Mouse (Mus musculus) CH12.LX (cell line): ENCODE data around the gene Rprd1b. TPM values are rescaled to one million over a fixed set of nuclear protein-coding genes. Genes with fewer than 3 reads are reported as not detected.
A peak's percentile ranks its signal among the peaks of the same experiment; 100 is the strongest.

Experiments used
- DNase-seq: peaks from one replicate; pipeline ENCODE4 v3.0.0-alpha.2; 2013; ENCODE audit errors: extremely low read depth
- H3K27ac ChIP-seq: 2 replicates; pipeline ENCODE4 v1.5.1; 2012; ENCODE audit warnings: low read depth, mild to moderate bottlenecking, control low read depth, moderate library complexity; ENCODE audit not compliant: insufficient read depth
- H3K27me3 ChIP-seq: replicated peaks from 2 replicates; pipeline ENCODE3; 2012; ENCODE audit warnings: inconsistent platforms
- H3K36me3 ChIP-seq, 2 experiments: replicated peaks in 1 of 2; 2 replicates each; pipeline versions ENCODE3 to v1.6.1; 2012; ENCODE audit warnings: inconsistent platforms in 1 of 2, low read length in 1 of 2, mild to moderate bottlenecking in 1 of 2, mixed read lengths in 1 of 2, moderate library complexity in 1 of 2; ENCODE audit not compliant: control insufficient read depth in 1 of 2, insufficient read depth in 1 of 2
- H3K4me1 ChIP-seq, 2 experiments: 2 replicates each; pipeline ENCODE4 v1.6.1; 2012; ENCODE audit warnings: inconsistent platforms in 1 of 2, moderate library complexity in 1 of 2; ENCODE audit not compliant: insufficient read depth in 2 of 2, control insufficient read depth in 1 of 2
- H3K4me2 ChIP-seq: 2 replicates; pipeline ENCODE4 v1.6.1; 2012; ENCODE audit warnings: low read depth, mild to moderate bottlenecking, control low read depth; ENCODE audit not compliant: poor library complexity, insufficient read depth, severe bottlenecking
- H3K4me3 ChIP-seq, 3 experiments: fragments of 150-350 bp in 1 of 3; sonication (generic) in 1 of 3; replicated peaks in 1 of 3; 2 replicates each; pipeline versions ENCODE3 to v1.5.1; 2011 to 2012; ENCODE audit warnings: low read depth in 2 of 3, low read length in 2 of 3, mild to moderate bottlenecking in 2 of 3, moderate library complexity in 2 of 3, control low read depth in 1 of 3, improper control_type of control experiment in 1 of 3, inconsistent platforms in 1 of 3, mixed read lengths in 1 of 3; ENCODE audit not compliant: poor library complexity in 1 of 3
- H3K79me2 ChIP-seq: replicated peaks from 2 replicates; pipeline ENCODE4 v1.6.1; 2012; ENCODE audit warnings: mild to moderate bottlenecking, moderate library complexity; ENCODE audit not compliant: control insufficient read depth, poor library complexity, insufficient read depth, severe bottlenecking; ENCODE audit errors: extremely low read depth
- H3K9ac ChIP-seq: 2 replicates; pipeline ENCODE4 v1.6.1; 2012; ENCODE audit warnings: low read depth, mild to moderate bottlenecking, control low read depth, moderate library complexity; ENCODE audit not compliant: insufficient read depth
- H3K9me3 ChIP-seq: replicated peaks from 2 replicates; pipeline ENCODE3; 2012; ENCODE audit warnings: low read length, inconsistent platforms, mixed read lengths
- CHD2 ChIP-seq: IDR thresholded peaks from 2 replicates; pipeline ENCODE4 v1.6.1; 2011; ENCODE audit warnings: low read length, improper control_type of control experiment
- CTCF ChIP-seq, 2 experiments: IDR thresholded peaks in 1 of 2; conservative IDR thresholded peaks in 1 of 2; 2 replicates each; pipeline ENCODE4 v1.5.1; 2011 to 2012; ENCODE audit warnings: low read depth in 2 of 2, low read length in 2 of 2, improper control_type of control experiment in 1 of 2, inconsistent platforms in 1 of 2, mild to moderate bottlenecking in 1 of 2, moderate library complexity in 1 of 2
- ELF1 ChIP-seq: IDR thresholded peaks from 2 replicates; pipeline ENCODE4 v1.6.1; 2014; ENCODE audit warnings: low read depth, mild to moderate bottlenecking, inconsistent platforms, low read length, improper control_type of control experiment
- MAFK ChIP-seq: IDR thresholded peaks from 2 replicates; pipeline ENCODE4 v1.6.1; 2011; ENCODE audit warnings: low read length, improper control_type of control experiment; ENCODE audit not compliant: insufficient replicate concordance
- MAZ ChIP-seq: IDR thresholded peaks from 2 replicates; pipeline ENCODE4 v1.6.1; 2012; ENCODE audit warnings: low read depth, mild to moderate bottlenecking, inconsistent platforms, low read length, improper control_type of control experiment, moderate library complexity
- MXI1 ChIP-seq: IDR thresholded peaks from 2 replicates; pipeline ENCODE4 v1.6.1; 2011; ENCODE audit warnings: mild to moderate bottlenecking, low read depth, low read length, improper control_type of control experiment
- NRF1 ChIP-seq: IDR thresholded peaks from 2 replicates; pipeline ENCODE4 v1.6.1; 2014; ENCODE audit warnings: low read depth, mild to moderate bottlenecking, inconsistent platforms, low read length, improper control_type of control experiment, moderate library complexity
- RAD21 ChIP-seq: IDR thresholded peaks from 2 replicates; pipeline ENCODE4 v1.6.1; 2011; ENCODE audit warnings: low read depth, mild to moderate bottlenecking, low read length, improper control_type of control experiment, moderate library complexity
- RCOR1 ChIP-seq: conservative IDR thresholded peaks from 2 replicates; pipeline ENCODE4 v1.6.1; 2012; ENCODE audit warnings: low read depth, mild to moderate bottlenecking, inconsistent platforms, low read length, improper control_type of control experiment
- USF2 ChIP-seq: conservative IDR thresholded peaks from 2 replicates; pipeline ENCODE4 v1.6.1; 2011; ENCODE audit warnings: low read depth, low read length, improper control_type of control experiment
- ZNF384 ChIP-seq: IDR thresholded peaks from 2 replicates; pipeline ENCODE4 v1.6.1; 2012; ENCODE audit warnings: low read depth, low read length, improper control_type of control experiment, inconsistent platforms
- dilution Hi-C: fragments of 300-500 bp; cut with MboI; formaldehyde crosslinking; loops from 2 replicates; pipeline ENCODE4 v1.14.3; 2020; ENCODE audit warnings: low sequenced_read_pairs; ENCODE audit not compliant: extremely low pct_unique_long_range_greater_than_20kb, extremely low pct_ligation_motif_present
- in situ Hi-C: fragments of 300-500 bp; cut with MboI; formaldehyde crosslinking; loops from 3 replicates; pipeline ENCODE4 v1.14.3; 2019; ENCODE audit warnings: low sequenced_read_pairs, low pct_ligation_motif_present, low pct_unique_long_range_greater_than_20kb, mixed read lengths
- polyA plus RNA-seq: library from polyadenylated mRNA; unstranded; fragments of >175 nt; gene quantifications from 2 replicates; pipeline ENCODE4 v1.2.1, GENCODE M21; 2012; ENCODE audit warnings: low read depth; ENCODE audit not compliant: insufficient read length
- total RNA-seq, 2 experiments: library from RNA; depleted of rRNA; stranded (reverse); fragments of 300-350 nt in 1 of 2; fragments of >200 nt in 1 of 2; gene quantifications; 2 replicates each; pipeline ENCODE4 v1.2.3; 2012 to 2014

Gene Rprd1b
- total and polyA plus RNA-seq, 3 experiments = 11.8 to 33.1 (median 16.4) TPM

GRCm38 (mm10) chr2:158146971-158147370 lies 118.7 kb downstream of the Rprd1b start:
- H3K27me3 ChIP-seq = peaks cover 81% of the 10 kb centered on the region
- H3K79me2 ChIP-seq = no peaks in the 10 kb centered on the region
- H3K9ac ChIP-seq = no peak overlapping the region
- no peaks in the 10 kb centered on the region for H3K36me3 ChIP-seq
- no peak for DNase-seq
- peaks cover 3 to 12% of the 10 kb centered on the region in 2 experiments; a peak in 2 of 4 replicates for H3K4me1 ChIP-seq
- TF ChIP-seq ELF1 (no peak), RAD21 (no peak), MAZ (no peak)
- H3K4me3 ChIP-seq = no peak overlapping the region
- no peak overlapping the region for H3K4me2 ChIP-seq
- peaks cover 15% of the 10 kb centered on the region for H3K9me3 ChIP-seq
- dilution Hi-C loops (no loop called here), in situ Hi-C loops (no loop called here)
- H3K27ac ChIP-seq = no peak overlapping the region

- DNase-seq = no peak
- no peak overlapping the region for H3K9ac ChIP-seq
- no peak overlapping the region for H3K4me3 ChIP-seq
- peaks cover 73% of the 10 kb centered on the region for H3K27me3 ChIP-seq
- peaks cover 15% of the 10 kb centered on the region for H3K9me3 ChIP-seq
- no peaks in the 10 kb centered on the region for H3K36me3 ChIP-seq
- H3K4me1 ChIP-seq = peaks cover 0 to 13% of the 10 kb centered on the region in 2 experiments; a peak in 2 of 4 replicates
- TF ChIP-seq CTCF (conservative IDR thresholded peaks at IDR 0.05 in 1 of 2, IDR thresholded peaks at IDR 0.05 in 1 of 2; ENCODE audit: low read depth in 2 of 2, low read length in 2 of 2) = peak in 1 of 2 experiments; percentile 20; a peak in 1 of 4 replicates
- no peak for TF ChIP-seq NRF1
- no peak for TF ChIP-seq RCOR1
- no peak for TF ChIP-seq MAZ
- no peak for TF ChIP-seq MXI1
- no peak for TF ChIP-seq CHD2
- dilution Hi-C loops = no loop called here
- H3K27ac ChIP-seq = no peak overlapping the region
- no peak overlapping the region for H3K4me2 ChIP-seq
- H3K79me2 ChIP-seq = no peaks in the 10 kb centered on the region
- in situ Hi-C loops = no loop called here
Measured at GRCm38 (mm10) chr2:158151077-158151476, 122.8 kb downstream of the Rprd1b start.

GRCm38 (mm10) chr2:158152685-158153309 lies 124.5 kb downstream of the Rprd1b start:
- dilution Hi-C loops = no loop called here
- Histone ChIP-seq H3K27me3 (peaks cover 69% of the 10 kb centered on the region), H3K9me3 (peaks cover 15% of the 10 kb centered on the region), H3K27ac (no peak overlapping the region)
- no peak for TF ChIP-seq NRF1
- TF ChIP-seq ZNF384 = no peak
- TF ChIP-seq RAD21 = no peak
- TF ChIP-seq MAFK = no peak
- TF ChIP-seq MXI1 = no peak
- TF ChIP-seq USF2 = no peak
- TF ChIP-seq, all 38 proteins: peak for 0
- Histone ChIP-seq H3K4me1 (peaks cover 0 to 12% of the 10 kb centered on the region in 2 experiments; a peak in 2 of 4 replicates), H3K4me3 (no peak overlapping the region), H3K4me2 (no peak overlapping the region), H3K79me2 (no peaks in the 10 kb centered on the region), H3K36me3 (no peaks in the 10 kb centered on the region), H3K9ac (no peak overlapping the region)
- in situ Hi-C loops = no loop called here
- no peak for DNase-seq
